Comparison of ENCODE assay signal across 8 mouse cellular contexts in genomic region chr14:76473404-76473803, GRCm38 (mm10). TPM values are rescaled to one million over a fixed set of nuclear protein-coding genes. Genes with fewer than 3 reads are reported as not detected.
A peak's percentile ranks its signal among the peaks of the same experiment; 100 is the strongest.
DNase-seq lines count a peak whose midpoint lies in the region; ATAC-seq lines count a peak whose summit lies in the region.

No protein-coding gene starts in this region.

- H3K4me3 ChIP-seq in forebrain, embryonic 14.5 days (ENCODE audit: low read depth, low read length): no peak overlapping the region
- no peak overlapping the region for H3K4me3 ChIP-seq in forebrain, embryonic 15.5 days
- H3K4me3 ChIP-seq in midbrain, embryonic 10.5 days: no peak overlapping the region
- H3K4me3 ChIP-seq in midbrain, embryonic 13.5 days (replicated peaks): no peak overlapping the region
- H3K4me3 ChIP-seq in limb, embryonic 11.5 days (ENCODE audit: low read depth, low read length): no peak overlapping the region

- no peaks in the 10 kb centered on the region for H3K27me3 ChIP-seq in forebrain, embryonic 14.5 days (replicated peaks; ENCODE audit: control insufficient read depth, insufficient read depth, low read length)
- H3K27me3 ChIP-seq in forebrain, embryonic 15.5 days: no peaks in the 10 kb centered on the region
- H3K27me3 ChIP-seq in midbrain, embryonic 10.5 days (ENCODE audit: low read depth, poor library complexity, severe bottlenecking): no peaks in the 10 kb centered on the region
- no peaks in the 10 kb centered on the region for H3K27me3 ChIP-seq in midbrain, embryonic 13.5 days
- no peaks in the 10 kb centered on the region for H3K27me3 ChIP-seq in limb, embryonic 11.5 days (ENCODE audit: control insufficient read depth, insufficient read depth, low read length)

- H3K27ac ChIP-seq in forebrain, embryonic 14.5 days (ENCODE audit: low read depth, low read length): no peak overlapping the region
- no peak overlapping the region for H3K27ac ChIP-seq in forebrain, embryonic 15.5 days (replicated peaks)
- no peak overlapping the region for H3K27ac ChIP-seq in midbrain, embryonic 10.5 days (replicated peaks)
- H3K27ac ChIP-seq in midbrain, embryonic 13.5 days: no peak overlapping the region
- no peak overlapping the region for H3K27ac ChIP-seq in limb, embryonic 11.5 days (replicated peaks; ENCODE audit: low read depth, low read length)

- 5% methylated on average over 2 of the region's 2 CpGs for WGBS in forebrain, embryonic 14.5 days
- 8% methylated on average over 2 of the region's 2 CpGs for WGBS in forebrain, embryonic 15.5 days
- 18% methylated on average over 2 of the region's 2 CpGs for WGBS in midbrain, embryonic 10.5 days
- WGBS in midbrain, embryonic 13.5 days: 13% methylated on average over 2 of the region's 2 CpGs
- WGBS in limb, embryonic 11.5 days: 6% methylated on average over 2 of the region's 2 CpGs

- no peaks in the 10 kb centered on the region for H3K9me3 ChIP-seq in forebrain, embryonic 14.5 days (replicated peaks; ENCODE audit: control insufficient read depth, low read length)
- no peaks in the 10 kb centered on the region for H3K9me3 ChIP-seq in forebrain, embryonic 15.5 days
- no peaks in the 10 kb centered on the region for H3K9me3 ChIP-seq in midbrain, embryonic 10.5 days (replicated peaks)
- H3K9me3 ChIP-seq in midbrain, embryonic 13.5 days: no peaks in the 10 kb centered on the region
- no peaks in the 10 kb centered on the region for H3K9me3 ChIP-seq in limb, embryonic 11.5 days (ENCODE audit: control insufficient read depth, low read length)

- no peak overlapping the region for H3K9ac ChIP-seq in forebrain, embryonic 14.5 days (ENCODE audit: low read length)
- no peak overlapping the region for H3K9ac ChIP-seq in forebrain, embryonic 15.5 days (replicated peaks)
- no peak overlapping the region for H3K9ac ChIP-seq in midbrain, embryonic 13.5 days (replicated peaks)
- no peak overlapping the region for H3K9ac ChIP-seq in limb, embryonic 11.5 days (ENCODE audit: low read length)

- ATAC-seq in forebrain, embryonic 14.5 days: no peak
- no peak for ATAC-seq in forebrain, embryonic 15.5 days (replicated peaks)
- ATAC-seq in midbrain, embryonic 13.5 days: no peak
- no peak for ATAC-seq in limb, embryonic 11.5 days (ENCODE audit: insufficient number of reproducible peaks, low FRiP score, low TSS enrichment, low read depth)

- no peak overlapping the region for H3K4me2 ChIP-seq in forebrain, embryonic 14.5 days (ENCODE audit: low read length)
- H3K4me2 ChIP-seq in forebrain, embryonic 15.5 days (replicated peaks): no peak overlapping the region
- no peak overlapping the region for H3K4me2 ChIP-seq in midbrain, embryonic 13.5 days (replicated peaks)
- H3K4me2 ChIP-seq in limb, embryonic 11.5 days (ENCODE audit: low read depth, severe bottlenecking): no peak overlapping the region

- no peaks in the 10 kb centered on the region for H3K36me3 ChIP-seq in forebrain, embryonic 14.5 days (ENCODE audit: control insufficient read depth, insufficient read depth, low read length)
- no peaks in the 10 kb centered on the region for H3K36me3 ChIP-seq in forebrain, embryonic 15.5 days
- peaks cover 13% of the 10 kb centered on the region for H3K36me3 ChIP-seq in midbrain, embryonic 10.5 days
- H3K36me3 ChIP-seq in midbrain, embryonic 13.5 days: peaks cover 12% of the 10 kb centered on the region; the same call in 1 of the 2 replicates
- no peaks in the 10 kb centered on the region for H3K36me3 ChIP-seq in limb, embryonic 11.5 days (ENCODE audit: control insufficient read depth, insufficient read depth, low read length)

- DNase-seq in forebrain, embryonic 14.5 days (ENCODE audit: low spot score): peak; percentile 79
- DNase-seq in midbrain, embryonic 10.5 days (ENCODE audit: low spot score): peak; percentile 45
- DNase-seq in adipocyte (ENCODE audit: low spot score): peak; percentile 72
- peak; percentile 48 for DNase-seq in embryo, embryonic 9.5 days (ENCODE audit: extremely low spot score)
- DNase-seq in limb, embryonic 11.5 days (ENCODE audit: low spot score): peak; percentile 77
- DNase-seq in right cerebral cortex, postnatal 10 days (ENCODE audit: low spot score in 2 of 2): peak; percentile 68 to 72

- no peaks in the 10 kb centered on the region for H3K4me1 ChIP-seq in forebrain, embryonic 14.5 days (ENCODE audit: control insufficient read depth, insufficient read depth, low read length)
- H3K4me1 ChIP-seq in forebrain, embryonic 15.5 days: peaks cover 6% of the 10 kb centered on the region; the same call in 1 of the 2 replicates
- peaks cover 4% of the 10 kb centered on the region; the same call in 1 of the 2 replicates for H3K4me1 ChIP-seq in midbrain, embryonic 10.5 days
- no peaks in the 10 kb centered on the region for H3K4me1 ChIP-seq in midbrain, embryonic 13.5 days (replicated peaks)
- H3K4me1 ChIP-seq in limb, embryonic 11.5 days (ENCODE audit: control insufficient read depth, insufficient read depth, low read length): no peaks in the 10 kb centered on the region

RNA-seq across cellular contexts. Expression of gene Tsc22d1, which starts 58.6 kb away (rescaled TPM):
- polyA plus RNA-seq in forebrain, embryonic 14.5 days (2014; fragmentation: Nextera tagmentation; extraction: Ambion mirVana): 854 and 922 TPM in 2 replicates
- polyA plus RNA-seq in forebrain, embryonic 15.5 days (2015; fragmentation: Nextera tagmentation; extraction: Ambion mirVana): 711 and 729 TPM in 2 replicates
- 313 and 341 TPM in 2 replicates for polyA plus RNA-seq in midbrain, embryonic 10.5 days (2016; fragmentation: Nextera tagmentation; extraction: Ambion mirVana)
- 644 and 657 TPM in 2 replicates for polyA plus RNA-seq in midbrain, embryonic 13.5 days (2015; fragmentation: Nextera tagmentation; extraction: Ambion mirVana)
- 511 and 527 TPM in 2 replicates for polyA plus RNA-seq in limb, embryonic 11.5 days (2014; fragmentation: Nextera tagmentation; extraction: Ambion mirVana)
